Mouse (Mus musculus) adrenal gland, postnatal 25 days (tissue): Measurements from ENCODE around the gene Gabarap. TPM values are rescaled to one million over a fixed set of nuclear protein-coding genes. Genes with fewer than 3 reads are reported as not detected.

Experiments
- DNase-seq: peaks from one replicate; pipeline ENCODE4 v3.0.0; 2021; ENCODE audit warnings: mixed read lengths
- total RNA-seq: library from RNA; stranded (reverse); gene quantifications from 2 replicates; pipeline ENCODE4 v1.2.3, GENCODE M21; 2021

The Gabarap gene
- total RNA-seq, 1 experiment from 2014 or later = 406 TPM

GRCm38 (mm10) chr11:70020731-70021263 lies 29.9 kb downstream of the Gabarap start:
- peak; percentile 53 for DNase-seq

DNA sequence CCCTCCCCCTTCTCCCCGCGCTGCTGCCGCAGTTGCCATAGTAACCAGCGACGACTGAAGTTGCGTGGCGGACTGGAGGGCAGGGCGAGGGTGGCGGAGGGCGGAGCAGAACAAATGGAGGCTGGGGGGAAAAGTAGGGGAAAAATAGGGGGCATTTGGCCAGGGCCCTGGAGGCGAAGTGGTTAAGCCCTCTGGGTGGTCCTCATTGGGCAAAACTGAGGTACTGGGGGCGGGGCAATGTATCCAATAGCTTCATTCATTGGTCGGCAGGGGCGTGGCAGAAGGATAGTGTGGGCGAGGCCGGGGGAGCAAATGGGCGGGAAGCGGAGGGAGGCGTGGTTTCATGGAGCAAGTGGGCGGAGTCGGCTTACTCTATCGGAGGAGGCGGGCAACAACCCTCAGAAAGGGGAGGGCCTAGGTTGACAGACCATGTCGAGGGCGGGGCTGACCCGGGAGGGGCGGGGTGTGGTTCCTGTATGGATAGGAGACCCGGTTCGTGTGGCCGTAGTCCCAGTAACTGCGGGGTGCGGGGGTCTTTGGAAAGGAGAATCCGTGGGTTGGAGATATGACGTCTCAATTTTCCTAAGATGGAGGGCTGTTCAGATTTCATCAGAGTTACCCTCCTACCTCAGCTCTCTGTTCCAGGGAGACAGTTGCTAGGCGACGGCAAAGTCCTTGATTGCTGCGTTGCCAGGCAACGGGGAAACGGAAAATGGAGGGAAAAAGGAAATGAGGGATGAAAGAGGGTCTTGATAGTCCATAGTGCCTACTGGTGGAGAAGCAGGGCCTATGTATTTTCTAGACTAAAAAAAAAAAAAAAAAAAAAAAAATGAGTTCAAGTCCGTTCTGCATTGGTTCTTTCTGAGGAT lies 30.6 kb downstream of the Gabarap start:
- peak; percentile 95 for DNase-seq

GRCm38 (mm10) chr11:70023481-70024150 lies 32.7 kb downstream of the Gabarap start:
- DNase-seq = peak; percentile 45

- DNase-seq = no peak
Observed at GRCm38 (mm10) chr11:70024151-70024514, 33.2 kb downstream of the Gabarap start.

DNA sequence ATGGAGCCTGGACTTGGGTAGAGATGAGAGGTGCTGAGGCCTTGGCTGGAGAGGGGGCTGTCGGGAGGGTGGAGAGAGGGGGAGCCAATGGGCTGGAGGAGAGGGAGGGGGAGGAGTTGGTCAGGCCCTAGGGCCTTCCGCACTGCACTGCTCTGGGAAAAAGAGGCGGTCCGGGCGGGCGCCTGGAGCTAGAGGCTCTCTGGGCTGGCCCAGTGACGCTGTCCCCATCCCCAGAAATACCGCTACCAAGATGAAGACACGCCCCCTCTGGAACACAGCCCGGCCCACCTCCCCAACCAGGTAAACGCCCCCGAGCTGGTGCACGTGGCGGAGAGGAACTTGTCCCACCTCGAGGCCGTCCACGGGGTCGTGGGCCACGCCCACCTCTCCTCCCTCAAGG lies 35.7 kb downstream of the Gabarap start:
- DNase-seq = peak; percentile 28

DNA sequence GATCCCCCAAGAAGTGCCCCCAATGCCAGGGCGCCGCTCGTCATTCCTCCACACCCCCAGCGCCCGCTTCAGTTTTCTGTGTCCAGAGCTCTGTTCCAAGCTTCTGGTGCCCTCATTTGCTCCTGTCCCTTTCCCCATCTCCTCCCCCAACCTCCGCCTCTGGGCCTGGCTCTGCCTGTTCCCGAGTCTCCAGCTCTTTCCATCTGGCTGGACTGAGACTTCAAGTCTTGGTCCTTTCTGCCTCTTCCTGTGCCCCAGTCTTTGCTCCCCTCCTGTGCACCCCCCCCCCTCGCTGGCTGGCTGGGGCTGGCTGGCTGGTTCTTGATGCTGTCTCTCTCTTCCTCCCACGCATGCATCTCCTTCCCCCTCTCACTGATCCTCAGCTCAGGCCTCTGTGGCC lies 36.5 kb downstream of the Gabarap start:
- no peak for DNase-seq

- DNase-seq = no peak
Observed at GRCm38 (mm10) chr11:70028401-70029129, 37.6 kb downstream of the Gabarap start.

DNA sequence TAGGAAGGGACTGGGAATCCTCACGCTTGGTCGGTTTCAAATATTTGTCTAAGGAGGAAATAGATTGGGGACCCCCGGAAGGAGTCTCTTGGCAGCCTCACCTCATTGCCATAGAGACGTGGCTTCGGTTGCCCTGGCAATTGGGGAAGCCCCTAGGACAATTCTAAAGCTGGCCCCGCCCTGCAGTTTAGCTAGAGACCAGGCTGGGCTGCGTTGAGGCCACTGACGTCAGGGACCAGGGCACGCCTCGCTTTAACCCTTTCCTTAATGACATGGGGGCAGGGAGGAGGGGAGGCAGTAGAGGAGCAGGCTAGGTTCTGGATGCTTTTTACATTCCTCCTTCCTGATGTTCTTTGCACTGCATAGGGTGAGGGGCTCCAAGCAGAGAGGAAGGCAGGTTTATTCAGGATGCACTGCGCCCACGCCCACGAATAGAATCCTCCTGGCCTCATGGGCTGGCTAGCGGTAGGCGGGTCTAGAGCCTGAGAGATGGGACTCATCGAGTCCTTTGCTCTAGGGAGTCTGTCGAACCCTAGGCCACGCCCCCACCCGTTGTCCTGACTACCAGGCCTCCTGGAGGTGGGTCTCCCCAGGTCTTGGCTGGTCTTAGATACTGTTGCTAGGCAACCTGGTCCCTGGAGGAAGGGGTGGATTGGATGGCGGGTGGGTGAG lies 38.3 kb downstream of the Gabarap start:
- DNase-seq = peak; percentile 56

GRCm38 (mm10) chr11:70029829-70030550 lies 39.0 kb downstream of the Gabarap start:
- DNase-seq = no peak

DNA sequence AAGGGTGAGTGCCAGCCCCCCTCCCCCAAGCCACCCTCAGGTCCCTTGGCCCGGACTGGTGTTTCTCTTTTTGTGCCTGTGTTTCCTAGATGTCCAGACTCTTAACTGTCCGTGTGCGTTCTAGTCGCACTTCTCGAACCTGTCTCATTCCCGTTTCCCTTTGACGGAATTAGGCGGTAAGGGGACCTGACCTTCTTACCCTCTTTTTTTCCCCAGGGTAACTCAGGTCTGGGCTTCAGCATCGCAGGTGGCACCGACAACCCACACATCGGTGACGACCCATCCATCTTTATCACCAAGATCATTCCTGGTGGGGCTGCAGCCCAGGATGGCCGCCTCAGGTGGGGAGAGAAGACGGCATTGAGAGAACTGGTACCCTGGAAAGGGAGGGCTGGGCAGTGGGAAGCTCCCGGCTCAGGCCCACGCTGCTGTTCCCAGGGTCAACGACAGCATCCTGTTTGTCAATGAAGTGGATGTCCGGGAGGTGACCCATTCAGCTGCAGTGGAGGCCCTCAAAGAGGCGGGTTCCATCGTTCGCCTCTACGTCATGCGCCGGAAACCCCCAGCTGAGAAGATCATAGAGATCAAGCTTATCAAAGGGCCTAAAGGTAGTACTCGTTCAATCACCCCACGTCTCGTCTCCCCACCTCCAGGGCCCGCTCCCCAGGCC lies 39.8 kb downstream of the Gabarap start:
- no peak for DNase-seq

DNA sequence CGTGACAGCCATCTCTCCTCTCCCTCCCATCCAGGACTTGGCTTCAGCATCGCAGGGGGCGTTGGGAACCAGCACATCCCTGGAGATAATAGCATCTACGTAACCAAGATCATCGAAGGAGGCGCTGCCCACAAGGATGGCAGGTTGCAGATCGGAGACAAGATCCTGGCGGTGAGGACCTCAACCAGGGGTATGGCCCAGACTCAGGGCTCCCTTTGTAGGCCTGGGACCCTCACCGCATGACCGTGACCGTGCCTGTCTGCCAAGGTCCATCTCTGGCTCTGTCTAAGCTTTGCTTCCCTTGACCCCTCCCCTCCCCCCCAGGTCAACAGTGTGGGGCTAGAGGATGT lies 40.4 kb downstream of the Gabarap start:
- no peak for DNase-seq

GRCm38 (mm10) chr11:70038174-70038573 lies 47.2 kb downstream of the Gabarap start:
- no peak for DNase-seq

DNA sequence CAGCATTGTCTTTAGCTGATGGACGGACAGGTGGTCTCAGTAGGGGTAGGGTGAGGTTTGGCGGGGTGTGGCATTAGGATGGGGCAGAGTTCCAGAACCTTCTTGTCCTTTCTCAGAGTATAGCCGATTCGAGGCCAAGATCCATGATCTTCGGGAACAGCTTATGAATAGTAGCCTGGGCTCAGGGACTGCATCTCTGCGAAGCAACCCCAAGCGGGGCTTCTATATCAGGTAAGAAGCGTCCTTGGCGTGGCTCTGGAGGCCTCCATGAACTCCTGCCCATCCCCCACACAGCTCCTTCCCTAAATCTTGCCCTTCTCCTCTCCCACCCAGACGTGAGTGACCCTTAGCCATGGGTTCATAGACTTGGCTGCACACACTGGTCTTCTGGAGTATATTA lies 48.7 kb downstream of the Gabarap start:
- no peak for DNase-seq

GRCm38 (mm10) chr11:70040184-70040583 lies 49.2 kb downstream of the Gabarap start:
- DNase-seq = no peak

- DNase-seq = no peak
Observed at GRCm38 (mm10) chr11:70042309-70043085, 51.6 kb downstream of the Gabarap start.

- DNase-seq = no peak
Observed at GRCm38 (mm10) chr11:70043665-70044064, 52.7 kb downstream of the Gabarap start.
